Mouse (Mus musculus) ES-Bruce4 (cell line): ENCODE data around the gene Larp4.

Experiments used
- CTCF ChIP-seq: IDR thresholded peaks from one replicate; pipeline ENCODE4 v1.8.1; 2011; ENCODE audit warnings: low read depth, low read length
- POLR2A ChIP-seq: IDR thresholded peaks from one replicate; pipeline ENCODE4 v1.8.1; 2011; ENCODE audit warnings: low read length; ENCODE audit not compliant: insufficient read depth

DNA sequence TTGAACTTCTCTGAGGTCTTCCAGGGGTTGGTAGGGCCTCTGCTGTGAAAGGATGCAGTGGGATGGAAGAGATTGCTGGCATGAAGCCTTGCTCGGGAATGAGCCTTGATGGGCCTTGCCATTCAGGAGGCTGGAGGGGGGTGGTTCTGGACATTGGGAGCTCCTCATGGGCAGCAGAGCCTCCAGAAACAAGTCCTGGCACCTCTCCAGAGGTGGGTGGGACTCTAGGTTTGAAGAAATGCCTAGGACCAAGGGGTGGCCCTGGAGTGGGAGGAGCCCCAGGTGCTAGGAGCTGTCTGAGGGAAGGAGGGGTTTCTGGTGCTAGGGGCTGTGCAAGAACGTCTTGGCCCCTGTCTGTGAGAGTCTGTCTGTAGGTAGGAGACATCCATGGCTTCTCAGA lies 29.4 kb upstream of the Larp4 start:
- TF ChIP-seq CTCF (no peak), POLR2A (no peak)
